Mouse (Mus musculus) small intestine, adult 2 months (tissue): ENCODE results near the gene Mief2.

Source experiments
- CTCF ChIP-seq: fragments of 200-500 bp; IDR thresholded peaks from 2 replicates; pipeline ENCODE4 v1.5.1; 2012; ENCODE audit warnings: low read depth, mild to moderate bottlenecking, control low read depth, inconsistent platforms, low read length, moderate library complexity, mixed read lengths; ENCODE audit not compliant: insufficient replicate concordance, insufficient read length; ENCODE audit errors: extremely low read depth
- POLR2A ChIP-seq: fragments of 200-500 bp; IDR thresholded peaks from 2 replicates; pipeline ENCODE4 v1.6.1; 2012; ENCODE audit warnings: low read depth, mild to moderate bottlenecking, control low read depth, inconsistent platforms, low read length, moderate library complexity

DNA sequence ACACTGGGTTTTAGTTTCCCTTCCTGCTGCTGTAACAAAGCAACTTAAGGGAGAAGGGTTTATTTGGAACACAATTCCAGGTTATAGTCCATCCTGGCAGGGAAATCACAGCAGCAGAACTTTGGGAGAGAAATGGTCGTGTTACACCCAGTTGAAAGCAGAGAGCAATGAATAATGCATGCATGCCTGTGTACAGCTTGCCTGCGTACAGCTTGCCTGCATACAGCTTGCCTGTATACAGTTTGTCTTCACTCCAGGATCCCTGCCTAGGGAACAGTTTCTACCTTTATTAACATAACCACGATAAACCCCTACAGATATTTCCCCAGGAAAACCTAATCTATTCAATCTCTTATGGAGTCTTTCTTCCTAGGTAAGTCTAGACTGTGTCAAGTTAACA lies 42.6 kb downstream of the Mief2 start:
- TF ChIP-seq CTCF (no peak), POLR2A (no peak)
